Mouse (Mus musculus): ENCODE measurements at regions not wholly inside any gene's neighbourhood (a gene's known extent, or its start where the extent isn't known, plus 50 kb on each side); places are given as distances from the start of the nearest gene placed in this dataset.

DNA sequence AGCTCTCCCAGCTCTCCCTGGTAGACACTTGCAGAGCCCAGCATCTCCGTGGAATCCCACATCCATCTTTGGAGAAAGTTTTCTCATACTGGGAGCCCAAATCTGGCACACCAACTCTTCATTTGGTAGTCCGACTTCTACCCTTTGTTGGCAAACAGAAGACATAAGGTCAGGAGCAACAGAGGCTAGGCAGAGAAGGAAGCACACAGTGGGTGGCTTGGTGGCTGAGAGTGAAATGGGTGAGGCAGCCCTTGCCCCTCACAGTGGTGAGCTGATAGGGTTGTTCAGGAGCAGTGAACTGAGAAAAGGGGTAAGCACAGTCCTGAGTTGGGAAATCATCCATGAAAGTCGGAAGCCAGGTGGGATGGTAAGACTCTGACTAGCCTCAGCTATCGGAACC lies 157.6 kb upstream of the Arid2 start:
- DNase-seq: no peak

DNA sequence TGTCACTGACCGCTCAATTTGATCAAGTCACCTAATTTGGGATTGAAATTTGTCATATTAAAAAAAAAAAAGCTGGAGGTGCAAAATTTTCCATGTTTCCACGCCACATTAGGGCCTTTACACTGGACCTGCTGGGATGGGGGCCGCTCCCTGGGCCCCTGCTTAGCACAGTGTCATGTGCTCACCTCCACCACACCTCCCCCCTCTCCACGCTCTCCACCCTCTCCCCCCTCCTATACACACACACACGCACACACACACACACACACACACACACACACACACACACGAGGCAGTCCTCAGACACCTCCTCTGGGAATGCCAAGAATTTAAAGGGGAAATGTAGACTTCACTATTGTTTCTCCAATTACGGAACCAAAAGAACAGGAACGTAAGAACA lies 156.8 kb upstream of the Arid2 start:
- no peak for DNase-seq

DNA sequence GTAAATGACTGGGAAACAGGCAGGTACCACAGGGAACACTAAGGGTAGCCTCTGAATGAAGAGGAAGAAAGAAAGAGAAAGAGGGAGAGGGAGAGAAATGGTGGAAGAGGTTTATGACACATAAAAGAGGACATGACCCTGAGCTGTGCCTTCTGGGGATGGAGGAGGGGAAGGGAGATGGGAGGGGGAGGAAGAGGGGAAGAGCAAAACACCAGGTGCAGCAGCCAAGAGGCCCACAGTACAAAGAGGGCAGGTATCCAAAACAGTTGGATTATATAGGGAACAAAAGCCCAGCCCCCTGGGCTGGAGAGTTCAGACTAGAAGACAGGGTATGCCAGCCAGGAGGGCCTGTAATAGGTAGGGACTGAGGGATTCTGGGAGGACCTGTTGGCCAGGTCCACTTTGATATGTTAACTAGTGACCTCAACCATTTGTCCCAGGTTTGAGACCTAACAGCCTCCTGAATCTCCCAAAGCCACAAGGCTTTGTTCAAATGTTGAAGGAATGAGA lies 155.7 kb upstream of the Arid2 start:
- DNase-seq: peak; percentile 58

DNA sequence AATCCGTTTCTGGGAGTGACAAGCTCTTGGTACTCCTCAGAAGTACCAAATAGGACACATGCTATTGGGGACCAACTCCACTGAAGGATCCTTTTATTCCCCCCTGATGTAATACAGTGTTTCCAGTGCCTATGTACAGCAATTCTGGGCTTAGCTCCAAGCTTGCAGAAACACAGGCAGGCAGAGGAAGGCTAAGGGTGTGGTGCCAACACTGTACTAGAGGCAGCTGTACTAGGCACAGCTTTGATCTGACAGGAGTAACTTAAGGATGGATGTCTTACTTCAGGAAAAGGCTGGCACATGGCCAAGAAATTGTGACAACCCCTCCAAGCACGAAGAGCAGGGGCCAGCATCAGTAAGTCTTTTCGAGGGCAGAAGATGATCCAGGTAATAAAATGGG lies 154.7 kb upstream of the Arid2 start:
- DNase-seq: peak; percentile 7

DNA sequence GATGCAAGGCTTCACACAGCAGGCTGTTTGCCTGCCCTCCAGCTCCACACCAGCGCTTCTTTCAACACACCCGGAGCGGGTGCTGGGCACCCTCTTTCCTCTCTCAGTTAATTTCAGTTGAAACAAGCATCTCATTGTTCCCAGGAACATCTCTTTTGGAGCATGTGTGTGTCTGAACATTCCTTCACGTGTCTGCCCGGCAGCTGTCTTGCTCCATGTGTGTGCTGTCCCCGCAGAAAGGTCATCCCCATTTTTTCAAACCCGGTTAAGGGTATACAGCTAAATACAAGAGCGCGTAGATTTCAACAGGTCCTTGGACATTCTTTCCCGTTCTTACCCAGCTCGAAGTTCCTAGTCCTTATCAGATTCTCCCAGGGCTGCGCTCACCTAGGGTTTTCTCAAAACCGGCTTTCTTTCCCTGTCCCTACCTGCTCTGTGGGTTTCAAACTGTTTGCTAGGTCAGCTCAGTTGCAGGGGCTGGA lies 152.0 kb upstream of the Arid2 start:
- DNase-seq: no peak

DNA sequence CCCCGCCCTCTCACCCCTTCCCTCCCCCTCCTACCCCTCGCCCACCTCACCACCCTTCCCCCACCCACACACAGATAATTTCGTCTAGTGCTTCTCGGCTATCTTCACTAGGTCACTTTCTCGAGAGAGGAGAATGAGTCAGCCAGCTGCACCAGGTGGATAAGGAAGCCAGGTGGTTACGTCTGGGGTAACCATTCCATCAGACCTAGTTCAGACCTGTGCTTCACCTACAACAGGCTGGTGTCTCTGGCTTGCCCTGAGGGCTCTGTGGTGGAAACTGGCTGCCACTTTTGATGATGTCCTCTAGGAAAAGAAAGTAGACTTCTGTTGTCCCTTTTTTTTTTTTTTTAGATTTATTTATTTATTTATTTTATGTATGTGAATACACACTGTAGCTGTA lies 151.5 kb upstream of the Arid2 start:
- DNase-seq: no peak

DNA sequence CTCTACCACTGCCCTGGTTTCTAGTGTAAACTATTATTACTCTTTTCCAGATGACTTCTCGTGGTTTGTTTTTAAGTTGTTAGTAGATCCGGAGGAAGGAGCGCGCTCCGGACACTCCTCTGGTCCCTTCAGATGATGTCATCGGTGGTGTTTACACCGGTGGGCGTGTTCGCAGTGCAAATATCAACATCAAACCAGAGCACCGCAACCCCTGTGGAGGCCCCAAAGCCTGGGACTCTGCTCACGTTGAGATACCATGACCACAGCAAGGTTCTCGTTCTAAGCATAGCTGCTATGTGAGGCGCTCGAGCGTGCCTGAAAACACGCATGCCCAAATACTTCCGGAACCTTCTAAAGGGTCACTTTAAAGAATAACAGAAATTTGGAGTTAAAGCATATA lies 149.8 kb upstream of the Arid2 start:
- no peak for DNase-seq

DNA sequence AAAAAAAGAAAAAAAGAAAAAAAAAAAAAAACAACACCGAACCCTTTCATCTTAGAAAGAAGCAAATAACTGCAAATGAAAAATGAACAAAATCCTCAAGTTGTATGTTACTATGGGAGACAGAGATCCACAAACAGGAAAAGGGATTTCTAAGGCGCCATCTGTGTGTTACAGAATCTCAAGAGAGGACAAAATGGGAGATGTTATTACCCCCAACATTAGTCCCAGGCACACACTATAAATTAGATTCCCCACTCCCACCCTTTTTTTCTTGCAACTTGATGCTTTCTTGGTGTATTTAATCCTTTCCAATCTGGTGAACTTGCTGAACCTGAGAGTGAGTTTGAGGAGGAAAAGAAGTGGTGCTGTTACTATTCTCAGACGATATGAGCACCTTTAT lies 149.4 kb upstream of the Arid2 start:
- no peak for DNase-seq

DNA sequence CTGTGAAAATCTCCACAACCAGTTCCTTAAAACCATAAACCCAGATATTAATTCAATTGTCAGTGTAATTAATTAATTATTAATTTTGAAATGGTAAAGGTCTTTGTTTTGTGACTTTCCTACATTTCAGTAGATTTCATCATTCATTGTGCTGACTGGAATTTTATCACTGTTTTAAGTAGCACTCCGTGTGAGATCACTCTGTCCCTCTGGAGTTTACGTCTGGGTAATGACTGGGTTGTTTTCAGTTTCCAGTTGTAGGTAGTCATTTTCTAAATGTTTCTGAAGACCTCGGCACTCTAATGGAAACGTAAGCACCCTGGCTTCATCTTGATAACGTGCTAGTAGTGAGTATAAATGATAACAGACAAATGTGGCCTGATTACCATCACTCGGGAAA lies 133.8 kb upstream of the Arid2 start:
- DNase-seq: no peak

DNA sequence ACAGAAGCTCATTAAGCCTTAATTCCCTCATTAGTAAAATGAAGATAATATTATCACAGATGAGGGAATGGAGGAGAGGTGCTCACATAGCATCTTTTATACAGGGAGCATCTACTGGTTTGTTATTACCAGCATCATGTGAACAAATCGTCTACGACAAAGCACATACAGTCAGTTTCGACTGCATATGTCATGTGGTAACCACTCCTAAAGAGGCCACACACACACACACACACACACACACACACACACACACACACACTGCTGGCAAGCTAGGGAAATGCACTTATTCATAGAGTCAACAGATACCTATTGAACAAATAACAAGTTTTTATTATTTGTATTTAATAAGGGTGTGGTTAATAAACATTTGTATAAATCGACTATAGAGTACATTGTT lies 129.0 kb upstream of the Arid2 start:
- DNase-seq: no peak

DNA sequence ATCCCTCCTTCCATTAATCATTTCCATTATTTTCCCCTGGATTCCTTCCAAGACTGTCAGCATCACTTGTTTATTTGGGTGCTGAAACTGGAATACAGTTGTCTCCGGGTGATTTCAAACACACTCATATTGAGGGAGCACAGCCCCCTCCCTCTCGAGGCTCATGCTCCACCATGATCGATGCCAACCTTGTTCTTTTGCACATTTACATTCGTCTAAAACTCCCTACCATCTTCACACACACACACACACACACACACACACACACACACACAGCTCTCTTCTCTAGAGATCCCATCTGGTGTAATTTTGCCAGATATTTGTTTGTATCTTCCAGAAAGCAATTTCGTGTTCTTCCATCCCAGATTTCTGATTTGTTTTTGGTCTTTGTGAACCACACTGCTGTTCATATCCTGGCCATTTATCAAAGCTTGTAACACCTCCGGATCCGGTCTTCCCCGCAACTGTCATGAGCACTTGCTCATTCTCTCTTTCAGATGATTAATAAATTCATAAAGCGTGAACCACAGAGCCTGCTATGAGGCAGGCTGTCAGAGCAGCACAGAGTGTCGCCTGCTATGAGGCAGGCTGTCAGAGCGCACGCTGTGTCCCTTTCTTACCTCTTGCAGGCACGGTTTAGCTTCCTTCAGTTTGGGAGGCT lies 122.4 kb upstream of the Arid2 start:
- no peak for DNase-seq

DNA sequence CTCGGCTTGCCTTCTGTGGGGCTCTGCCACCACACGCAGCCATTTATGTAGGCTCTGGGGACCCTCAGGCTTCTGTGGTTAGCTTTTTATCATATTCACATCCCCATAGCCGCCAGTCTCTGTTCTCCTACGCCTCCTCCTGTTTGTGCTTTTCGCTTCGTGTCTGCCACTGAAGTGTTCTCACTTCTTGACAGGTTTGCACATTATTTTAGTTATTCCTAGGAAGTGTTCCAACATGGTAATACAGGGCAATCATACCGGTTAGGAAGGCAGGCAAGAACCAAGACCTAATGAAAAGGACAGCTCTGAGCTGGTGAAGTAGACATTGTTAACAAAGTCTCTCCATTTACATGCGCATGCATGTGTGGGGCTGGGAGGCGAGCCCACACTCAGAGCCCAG lies 120.1 kb upstream of the Arid2 start:
- no peak for DNase-seq

DNA sequence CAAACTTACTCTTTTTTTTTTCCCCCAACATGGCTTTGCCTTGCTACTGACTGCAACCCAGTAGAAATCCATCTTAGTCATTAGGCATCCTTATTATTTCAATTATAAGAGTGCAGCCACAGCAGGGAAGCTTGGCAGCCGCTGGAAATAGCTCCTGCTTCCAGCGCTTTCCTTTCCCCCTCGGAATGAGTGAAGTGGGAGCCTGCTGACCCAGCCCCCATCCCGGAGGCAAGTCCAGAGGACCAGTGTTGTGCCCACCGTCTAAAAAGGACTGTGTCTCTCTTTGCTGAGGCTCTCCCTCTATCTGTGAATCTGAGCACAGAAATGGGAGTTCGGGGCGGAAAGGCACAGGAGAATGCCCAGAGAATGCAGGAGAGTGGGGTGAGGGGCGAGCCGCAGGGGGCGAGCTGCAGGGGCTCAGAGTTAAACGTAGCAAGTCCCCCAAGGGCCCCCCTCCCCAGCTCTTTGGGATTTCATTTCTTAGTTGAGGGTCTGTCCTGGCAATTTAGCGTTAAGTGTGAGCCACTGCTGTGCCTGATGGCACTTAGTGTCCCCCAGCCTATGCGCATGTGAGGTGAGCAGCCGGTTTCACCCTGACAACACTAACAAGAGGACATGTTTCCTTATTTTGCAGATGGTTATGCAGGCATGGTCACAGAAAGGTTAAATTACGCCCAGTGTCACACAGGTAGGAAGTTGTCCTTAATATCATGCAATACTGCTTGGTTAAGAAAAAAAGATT lies 117.4 kb upstream of the Arid2 start:
- DNase-seq: no peak

DNA sequence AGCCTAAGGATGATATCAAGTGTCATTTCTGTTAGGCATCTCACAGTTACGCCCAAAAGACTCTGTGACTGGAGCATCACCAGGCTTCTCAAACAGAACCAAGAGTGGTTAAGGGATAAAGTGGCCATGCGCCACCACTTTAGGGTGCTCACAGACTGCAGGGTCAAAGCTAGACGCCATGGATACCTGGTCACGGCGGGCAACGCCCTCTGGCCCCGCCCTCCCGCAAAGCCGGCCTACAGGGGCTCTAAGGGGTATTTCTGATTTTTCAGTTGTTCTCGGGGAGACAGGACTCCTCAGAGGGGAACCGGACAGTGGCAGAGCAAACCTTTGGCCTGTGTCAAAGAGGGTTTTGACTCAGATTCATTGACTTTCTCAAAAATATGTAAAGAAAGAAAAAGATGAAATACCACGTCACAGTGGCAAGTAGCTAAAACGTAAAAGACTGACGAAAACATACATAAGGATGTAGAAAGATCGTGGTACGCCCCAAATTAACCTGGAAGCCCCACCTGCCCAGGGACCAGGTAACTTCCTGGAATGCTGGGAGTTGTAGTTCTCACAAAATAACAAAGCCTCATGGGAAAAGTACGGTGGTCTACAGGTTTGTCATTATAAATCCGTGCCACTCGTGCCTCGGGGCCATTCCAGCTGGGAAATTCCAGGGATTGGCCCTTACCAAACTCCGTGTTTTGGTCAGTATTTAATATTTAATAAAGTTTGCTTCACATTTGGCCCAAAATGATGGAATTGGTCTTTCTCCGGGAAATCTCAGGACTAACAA lies 116.1 kb upstream of the Arid2 start:
- no peak for DNase-seq

DNA sequence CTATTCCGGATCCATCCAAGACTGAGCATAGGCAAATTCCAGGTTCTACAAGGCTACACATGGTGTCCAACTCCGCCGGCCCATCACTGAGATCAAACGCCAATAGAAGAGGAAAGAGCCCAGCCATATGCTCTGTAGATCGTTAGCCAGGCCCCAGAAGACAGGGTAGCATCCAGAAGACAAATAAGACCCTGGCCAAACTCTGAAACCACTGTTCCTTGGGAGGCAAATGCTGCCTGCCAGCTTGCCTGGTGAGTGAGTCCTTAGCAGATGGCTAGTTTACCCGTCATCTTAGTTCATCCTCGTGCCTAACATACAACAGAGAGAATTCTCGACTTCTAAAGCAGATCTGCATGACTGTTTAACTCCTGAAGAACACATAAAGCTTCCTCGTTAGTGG lies 109.4 kb upstream of the Arid2 start:
- DNase-seq: no peak

DNA sequence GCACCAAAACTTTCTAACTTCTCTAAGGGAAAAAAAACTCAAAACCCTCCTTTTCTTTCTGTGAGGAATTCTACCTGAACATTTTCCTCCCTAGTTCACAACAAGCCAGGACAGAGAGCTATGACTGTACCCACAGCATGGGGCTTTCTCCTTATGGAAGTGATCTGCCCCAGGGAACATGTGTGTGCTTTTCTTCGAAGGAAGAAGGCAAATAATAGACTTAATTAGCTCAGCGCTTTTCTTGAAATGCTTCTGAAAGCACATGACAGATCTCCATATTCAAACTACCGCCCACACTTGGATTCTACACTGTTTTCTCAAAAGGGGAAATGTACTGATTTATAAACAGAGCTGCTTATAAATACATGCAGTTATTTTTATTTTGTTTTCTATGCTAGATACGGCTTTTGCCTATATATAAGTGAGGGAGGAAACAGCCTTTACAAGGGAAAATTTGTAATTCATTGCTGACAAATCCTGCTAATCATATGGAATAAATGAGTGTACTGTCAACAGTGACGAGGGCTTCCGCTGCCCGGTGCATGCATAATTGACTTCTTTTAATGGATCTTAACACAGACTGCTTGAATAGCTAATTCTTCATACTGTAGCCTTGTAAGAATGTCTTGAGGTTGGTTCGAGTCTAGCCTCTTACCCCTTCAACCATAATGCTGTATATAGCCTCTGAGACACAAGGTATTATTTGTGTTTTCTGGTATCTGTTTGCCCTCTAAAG lies 108.8 kb upstream of the Arid2 start:
- no peak for DNase-seq

DNA sequence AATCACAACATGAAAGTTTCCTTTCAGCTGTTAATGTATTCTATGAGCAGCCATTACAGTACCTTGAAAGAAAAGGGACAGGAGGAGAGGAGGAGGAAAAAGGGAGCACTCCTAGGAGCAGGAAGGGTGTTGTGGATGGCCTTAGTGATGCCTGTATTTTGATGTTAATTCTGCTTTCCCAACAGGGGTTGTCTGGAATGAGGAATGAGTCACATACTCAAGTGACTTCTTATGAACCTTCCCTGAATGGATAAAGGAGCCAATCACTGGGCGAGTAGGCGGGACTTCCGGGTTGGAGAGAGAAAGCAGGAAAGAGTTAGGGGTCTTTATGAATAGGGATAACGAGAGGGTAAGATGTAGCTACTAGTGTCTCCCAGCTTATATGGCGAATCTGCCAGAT lies 107.8 kb upstream of the Arid2 start:
- no peak for DNase-seq

DNA sequence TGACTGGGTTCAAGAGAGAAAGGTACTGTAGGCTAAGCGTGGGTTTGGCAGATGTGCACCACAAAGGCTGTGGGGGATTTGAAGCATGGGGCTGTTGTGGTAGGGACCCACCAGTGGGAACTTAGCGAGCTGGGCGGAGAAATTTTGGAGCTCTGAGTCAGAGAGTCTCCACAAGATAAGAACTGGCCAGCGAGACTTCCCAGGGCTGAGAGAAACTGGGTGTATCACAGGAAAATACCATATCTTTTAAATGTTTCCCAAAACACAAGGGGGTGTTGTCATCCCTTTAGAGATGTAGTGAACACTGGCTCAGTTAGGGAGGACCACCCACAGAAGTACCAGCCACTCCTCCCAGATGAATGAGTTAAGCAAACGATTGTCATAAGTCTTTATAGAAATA lies 107.3 kb upstream of the Arid2 start:
- DNase-seq: no peak

DNA sequence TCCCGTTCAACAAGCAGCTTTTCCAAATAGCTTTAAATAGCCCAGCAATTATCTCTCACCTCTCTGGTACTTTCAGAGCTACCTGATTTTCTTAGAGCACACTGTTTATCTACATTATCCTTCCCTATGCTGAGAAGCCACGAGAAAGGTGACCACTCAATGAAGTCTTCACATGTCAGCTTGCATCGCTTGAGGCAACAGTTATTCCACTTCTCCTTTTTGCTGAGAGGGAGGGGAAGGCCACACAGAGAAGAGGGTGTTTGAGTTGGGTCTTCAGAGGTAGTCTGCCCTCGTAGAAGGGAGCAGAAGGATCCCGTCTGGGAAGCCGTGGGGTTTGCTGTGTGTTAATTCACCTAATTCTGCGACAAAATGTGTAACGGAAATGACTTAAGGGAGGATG lies 106.3 kb upstream of the Arid2 start:
- DNase-seq: no peak

DNA sequence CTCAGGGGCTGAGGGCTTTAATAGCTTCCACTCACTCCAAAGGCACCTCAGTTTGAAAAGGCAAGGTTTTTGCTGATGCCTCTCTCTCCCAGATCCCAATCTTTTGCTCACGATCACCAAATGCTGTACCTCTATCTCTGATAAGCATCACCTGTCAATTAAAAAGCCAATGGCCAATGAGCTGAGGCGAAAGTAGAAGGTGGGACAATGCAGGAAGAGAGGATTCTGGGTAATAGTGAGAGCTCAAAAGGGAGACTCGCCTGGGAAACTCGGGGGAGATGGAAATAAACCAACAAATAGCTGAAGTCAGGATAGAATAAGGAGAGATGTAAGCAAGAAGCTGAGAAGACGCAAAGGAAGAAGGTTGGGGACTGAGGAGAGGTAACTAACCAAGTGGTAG lies 105.0 kb upstream of the Arid2 start:
- DNase-seq: no peak

DNA sequence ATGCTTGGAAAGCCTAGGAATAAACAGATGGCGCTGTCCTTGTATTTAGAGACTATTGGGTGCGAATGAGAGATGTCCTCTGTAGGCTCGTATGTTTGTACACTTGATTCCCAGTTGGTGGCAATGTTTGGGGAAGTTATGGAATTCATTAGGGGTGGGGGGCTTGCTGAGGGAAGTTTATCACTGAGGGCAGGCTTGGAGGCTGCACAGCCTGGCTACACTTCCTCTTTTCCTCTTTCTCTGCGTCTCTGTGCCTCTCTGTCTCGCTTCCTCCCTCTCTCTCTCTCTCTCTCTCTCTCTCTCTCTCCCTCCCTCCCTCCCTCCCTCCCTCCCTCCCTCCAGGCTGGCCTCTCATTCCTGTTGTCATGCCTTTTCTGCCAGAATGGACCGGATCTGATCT lies 104.2 kb upstream of the Arid2 start:
- no peak for DNase-seq

DNA sequence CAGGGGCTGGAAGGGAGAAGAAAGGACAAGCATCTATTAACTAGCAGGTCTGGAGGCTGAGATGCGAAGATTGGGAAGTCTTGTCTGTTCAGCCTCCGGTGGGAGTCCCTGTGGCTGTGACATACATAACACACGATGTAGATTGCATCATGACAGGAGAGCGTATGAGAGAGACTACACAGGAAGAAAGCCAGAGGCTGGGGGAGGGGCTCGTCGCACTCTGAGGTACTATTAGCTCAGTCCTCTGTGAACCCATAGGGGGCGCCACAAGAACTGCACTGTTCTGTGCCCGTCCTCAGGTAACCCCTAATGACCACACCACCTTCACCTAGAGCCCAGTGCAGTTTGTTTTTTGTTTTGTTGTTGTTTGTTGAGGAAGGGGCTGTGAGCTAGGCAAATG lies 102.7 kb upstream of the Arid2 start:
- DNase-seq: peak; percentile 71

DNA sequence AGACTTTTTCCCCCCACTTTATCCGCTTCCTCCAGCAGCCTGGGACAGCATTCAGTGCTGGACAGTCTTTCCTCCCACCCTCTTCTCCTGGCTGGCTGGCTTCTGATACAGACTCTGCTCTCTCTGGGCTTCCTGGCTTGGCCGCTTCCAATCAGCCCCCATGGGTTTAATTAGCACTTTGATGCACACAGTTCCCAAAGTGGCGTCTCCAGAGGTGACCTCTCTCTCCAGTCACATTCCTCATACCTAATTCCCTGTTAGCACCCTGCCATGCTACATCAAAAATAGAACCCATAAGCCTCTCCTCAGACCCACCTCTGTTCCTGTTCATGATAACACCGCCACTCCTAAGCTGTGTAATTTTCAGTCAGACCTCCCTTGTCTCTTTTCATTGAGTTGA lies 101.9 kb upstream of the Arid2 start:
- no peak for DNase-seq
